Mouse (Mus musculus): ENCODE measurements around the gene Ctdnep1.

The Ctdnep1 gene

DNA sequence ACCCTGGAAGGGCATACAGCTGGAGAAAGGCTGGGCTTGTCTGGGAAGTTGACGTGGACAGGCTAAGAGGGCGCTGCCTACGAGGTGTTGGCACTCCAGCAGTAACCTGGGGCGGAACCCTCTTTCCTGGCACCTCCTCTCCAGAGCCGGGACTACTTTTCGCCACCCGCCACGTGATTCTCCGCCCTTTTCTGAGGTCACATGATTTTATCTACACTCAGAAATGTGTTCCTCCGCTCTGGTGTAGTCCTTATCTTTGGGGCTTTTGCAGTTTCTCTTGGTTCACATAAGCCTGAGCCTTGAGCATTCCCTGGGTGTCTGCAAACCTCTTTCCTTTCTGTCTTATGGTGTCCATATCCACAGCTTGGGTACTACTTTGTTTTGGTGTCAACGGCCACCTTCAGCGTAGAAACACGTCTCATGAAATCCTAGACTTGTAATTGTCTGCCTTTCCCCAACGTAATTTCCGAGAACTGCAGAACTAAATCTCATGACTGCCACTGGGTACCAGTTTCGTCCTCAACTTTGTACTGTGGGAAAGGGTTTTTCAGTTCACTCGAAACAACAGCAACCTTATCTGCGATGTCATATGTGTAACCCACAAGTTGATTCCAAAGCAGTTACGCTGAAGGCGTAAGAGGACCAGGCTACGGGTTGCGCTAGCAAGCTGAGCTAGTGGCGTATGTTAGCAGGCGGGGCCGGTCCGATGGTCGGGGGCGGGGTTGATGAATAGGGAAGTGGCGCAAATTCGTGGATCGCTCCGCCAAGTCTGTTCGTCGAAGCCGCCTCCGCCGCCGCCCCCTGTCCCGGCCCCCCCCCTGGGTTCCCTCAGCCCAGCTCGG is 10.1 kb downstream of the Ctdnep1 start, which contains the start of gene Gabarap:
Gabarap (plus strand) TSS at position 294 of the 842 bp plus-strand sequence.
- TF ChIP-seq GATA4 (IDR thresholded peaks at IDR 0.05; ENCODE audit: insufficient replicate concordance, low read length) = peak; percentile 80; the same call in 1 of the 2 replicates

GRCm38 (mm10) chr11:69991711-69992110 is 10.8 kb downstream of the Ctdnep1 start:
- no peak for TF ChIP-seq GATA4 (IDR thresholded peaks at IDR 0.05; ENCODE audit: insufficient replicate concordance, low read length)

GRCm38 (mm10) chr11:69992396-69992795 is 11.4 kb downstream of the Ctdnep1 start:
- no peak for TF ChIP-seq GATA4 (IDR thresholded peaks at IDR 0.05; ENCODE audit: insufficient replicate concordance, low read length)

- no peak for TF ChIP-seq GATA4 (IDR thresholded peaks at IDR 0.05; ENCODE audit: insufficient replicate concordance, low read length)
Measured at GRCm38 (mm10) chr11:69992932-69993331, 12.0 kb downstream of the Ctdnep1 start.

GRCm38 (mm10) chr11:69994401-69995090 is 13.6 kb downstream of the Ctdnep1 start:
- TF ChIP-seq GATA4 (IDR thresholded peaks at IDR 0.05; ENCODE audit: insufficient replicate concordance, low read length) = no peak

DNA sequence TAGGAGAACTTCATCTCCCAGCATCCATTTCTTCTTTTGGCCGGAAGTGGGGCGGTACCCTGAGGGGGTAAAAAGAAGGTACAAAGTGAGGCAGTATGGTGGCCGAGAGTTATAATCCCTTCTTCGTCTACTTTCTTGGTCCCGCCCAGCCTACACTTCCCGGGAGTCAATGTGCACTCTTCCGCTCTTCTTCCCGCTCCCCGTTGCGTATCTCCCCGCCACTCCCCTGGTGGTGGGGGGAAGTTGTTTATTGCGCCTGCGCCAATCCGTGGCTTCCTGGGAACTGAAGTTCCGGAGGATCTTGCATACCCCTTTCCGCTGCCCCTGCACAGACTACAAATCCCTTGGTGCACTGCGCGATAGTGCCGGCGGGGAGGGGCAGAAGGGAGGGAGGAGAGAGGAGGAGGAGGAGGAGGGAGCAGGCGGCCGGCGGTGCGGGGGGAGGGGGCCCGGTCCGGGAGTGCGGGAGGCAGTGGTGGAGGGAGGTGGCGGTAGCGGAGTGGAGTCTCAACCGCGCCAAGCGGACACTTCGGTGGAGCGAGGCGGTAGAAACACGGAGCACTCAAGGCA is 14.5 kb downstream of the Ctdnep1 start, which contains the start of gene Phf23:
Phf23 (plus strand) TSS at position 387 of the 570 bp plus-strand sequence.
- TF ChIP-seq GATA4 (IDR thresholded peaks at IDR 0.05; ENCODE audit: insufficient replicate concordance, low read length) = peak; percentile 77; the same call in 1 of the 2 replicates

DNA sequence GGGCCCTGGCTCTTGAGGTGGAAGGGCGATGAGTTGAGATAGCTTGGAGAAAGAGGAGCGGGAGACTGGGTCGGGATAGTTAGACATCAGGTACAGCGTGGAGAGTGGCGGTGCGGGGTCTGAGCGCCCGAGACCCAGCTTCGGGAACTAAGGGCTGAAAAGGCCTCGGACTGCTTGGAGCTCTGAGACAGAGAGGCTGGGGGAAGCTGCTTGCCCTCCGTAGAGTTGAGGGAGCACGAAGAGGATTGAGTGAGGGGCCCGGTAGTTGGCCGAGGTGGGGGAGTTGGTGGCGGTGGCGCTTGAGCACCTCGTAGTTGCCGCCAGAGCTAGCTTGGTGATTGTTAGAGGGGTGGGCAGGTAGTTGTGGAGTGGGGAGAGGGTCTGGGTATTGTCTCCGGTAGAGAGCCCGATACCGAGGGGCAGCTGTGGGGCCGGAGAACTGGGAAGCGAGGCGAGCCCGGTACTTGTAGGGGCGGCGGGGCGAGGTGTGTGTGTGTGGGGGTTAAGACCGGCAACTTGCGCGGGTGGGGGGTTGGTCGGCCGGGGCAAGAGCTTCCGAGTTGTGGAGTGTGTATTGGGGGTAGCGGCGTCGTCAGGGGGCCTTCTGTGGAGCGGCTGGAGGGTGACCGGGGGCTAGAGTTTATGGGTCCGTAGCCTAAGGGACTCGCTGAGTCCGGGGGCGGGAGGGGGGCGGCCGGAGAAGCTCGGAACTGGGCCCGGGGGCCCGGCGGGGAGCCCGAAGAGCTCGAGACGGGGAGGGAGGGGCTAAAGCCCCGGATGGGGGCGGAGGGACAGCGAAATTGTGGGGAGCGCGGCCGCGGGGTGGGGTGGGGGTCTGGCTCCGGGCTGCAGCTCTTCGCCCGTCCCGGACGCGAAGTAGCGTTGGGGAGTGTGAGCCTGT is 15.5 kb downstream of the Ctdnep1 start:
- TF ChIP-seq GATA4 (IDR thresholded peaks at IDR 0.05; ENCODE audit: insufficient replicate concordance, low read length) = no peak

DNA sequence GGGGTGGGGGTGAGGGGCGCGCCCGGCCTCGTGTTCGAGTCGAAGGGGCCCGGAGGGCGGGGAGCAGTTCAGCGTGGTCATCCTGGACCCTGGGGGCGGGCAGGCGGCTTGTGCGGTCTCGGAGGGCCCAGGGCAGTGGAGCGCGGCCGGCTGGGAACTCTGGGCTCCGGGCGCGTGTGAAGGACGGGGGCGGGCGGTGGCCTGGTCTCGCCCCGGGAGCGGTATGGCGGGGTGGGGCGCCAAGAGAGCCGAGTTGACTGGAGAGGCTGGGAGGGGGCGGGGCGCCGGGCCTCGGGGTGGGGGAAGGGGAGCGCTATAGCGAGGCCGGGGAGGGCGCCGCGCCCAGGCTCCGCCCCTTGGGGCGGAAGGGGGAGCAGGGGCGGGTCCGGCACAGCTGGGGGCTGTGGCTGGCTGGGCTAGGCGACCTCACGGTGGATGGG is 16.1 kb downstream of the Ctdnep1 start:
- TF ChIP-seq GATA4 (IDR thresholded peaks at IDR 0.05; ENCODE audit: insufficient replicate concordance, low read length) = no peak

- TF ChIP-seq GATA4 (IDR thresholded peaks at IDR 0.05; ENCODE audit: insufficient replicate concordance, low read length) = no peak
Measured at GRCm38 (mm10) chr11:69998567-69999491, 17.9 kb downstream of the Ctdnep1 start.

- TF ChIP-seq GATA4 (IDR thresholded peaks at IDR 0.05; ENCODE audit: insufficient replicate concordance, low read length) = no peak
Measured at GRCm38 (mm10) chr11:69999666-70000065, 18.7 kb downstream of the Ctdnep1 start.

- no peak for TF ChIP-seq GATA4 (IDR thresholded peaks at IDR 0.05; ENCODE audit: insufficient replicate concordance, low read length)
Measured at GRCm38 (mm10) chr11:70000396-70000898, 19.5 kb downstream of the Ctdnep1 start, which contains the start of gene Dvl2. Gene Dvl2 (plus strand): TSS chr11:70000595.

- no peak for TF ChIP-seq GATA4 (IDR thresholded peaks at IDR 0.05; ENCODE audit: insufficient replicate concordance, low read length)
Measured at GRCm38 (mm10) chr11:70001159-70001558, 20.2 kb downstream of the Ctdnep1 start.

GRCm38 (mm10) chr11:70001865-70002264 is 20.9 kb downstream of the Ctdnep1 start:
- no peak for TF ChIP-seq GATA4 (IDR thresholded peaks at IDR 0.05; ENCODE audit: insufficient replicate concordance, low read length)

Data from liver, adult (tissue).